Comparison of ENCODE assay signal across 8 mouse cellular contexts in the genomic region with DNA sequence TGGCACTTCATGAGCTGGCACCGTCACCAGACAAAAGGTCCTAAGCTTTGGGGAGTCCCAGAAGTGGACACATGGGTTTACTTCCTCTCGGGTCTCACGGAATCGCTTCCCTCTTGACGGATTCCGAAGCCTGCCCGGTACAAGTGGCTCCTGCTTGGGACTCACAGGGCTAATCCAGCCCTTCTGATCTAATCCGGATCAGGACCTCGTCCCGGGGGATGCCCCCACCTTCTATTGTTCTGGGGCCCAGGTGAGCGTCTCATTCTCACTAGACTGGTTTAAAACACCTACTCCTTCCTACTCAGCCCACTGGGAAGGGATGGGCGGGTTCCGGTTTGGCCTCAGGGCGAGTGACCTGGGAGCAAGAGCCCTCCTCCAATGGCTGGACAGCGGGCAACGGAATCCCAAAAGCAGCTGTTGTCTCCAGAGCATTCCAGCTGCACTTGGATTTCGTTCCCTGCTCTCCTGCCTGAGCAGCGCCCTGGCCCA. TPM values are rescaled to one million over a fixed set of nuclear protein-coding genes. Genes with fewer than 3 reads are reported as not detected.
DNase-seq lines count a peak whose midpoint lies in the region; ATAC-seq and TF ChIP-seq lines count a peak whose summit lies in the region.

No protein-coding gene starts in this region.

- TF ChIP-seq RAD21 in CH12.LX (IDR thresholded peaks at IDR 0.05; ENCODE audit: low read depth, low read length) = no peak

- H3K27me3 ChIP-seq in CH12.LX (replicated peaks) = no peaks in the 10 kb centered on the region
- H3K27me3 ChIP-seq in forebrain, embryonic 15.5 days = no peaks in the 10 kb centered on the region
- H3K27me3 ChIP-seq in stomach, embryonic 15.5 days (replicated peaks) = no peaks in the 10 kb centered on the region

- TF ChIP-seq CTCF in CH12.LX (conservative IDR thresholded peaks at IDR 0.05 in 1 of 2, IDR thresholded peaks at IDR 0.05 in 1 of 2; ENCODE audit: low read depth in 2 of 2, low read length in 2 of 2) = no peak

- peak overlapping the region; percentile 81 for H3K4me2 ChIP-seq in CH12.LX (ENCODE audit: insufficient read depth, low read depth, poor library complexity, severe bottlenecking)
- H3K4me2 ChIP-seq in forebrain, embryonic 15.5 days (replicated peaks) = peak overlapping the region; percentile 98
- peak overlapping the region; percentile 98 for H3K4me2 ChIP-seq in stomach, embryonic 15.5 days

- WGBS in forebrain, embryonic 15.5 days = 10% methylated on average over 18 of the region's 18 CpGs
- WGBS in stomach, embryonic 15.5 days = 7% methylated on average over 18 of the region's 18 CpGs

- H3K79me2 ChIP-seq in CH12.LX (replicated peaks; ENCODE audit: control insufficient read depth, extremely low read depth, insufficient read depth, poor library complexity, severe bottlenecking) = 0 out of 2 replicates have a peak, but pooled peaks cover 3% of the 10 kb centered on the region

- H3K36me3 ChIP-seq in CH12.LX (replicated peaks in 1 of 2; ENCODE audit: control insufficient read depth in 1 of 2, insufficient read depth in 1 of 2, low read length in 1 of 2) = peaks cover 49 to 56% of the 10 kb centered on the region in 2 experiments
- H3K36me3 ChIP-seq in forebrain, embryonic 15.5 days = peaks cover 47% of the 10 kb centered on the region
- peaks cover 36% of the 10 kb centered on the region for H3K36me3 ChIP-seq in stomach, embryonic 15.5 days

- peaks cover 7 to 38% of the 10 kb centered on the region in 2 experiments for H3K4me1 ChIP-seq in CH12.LX (ENCODE audit: control insufficient read depth in 1 of 2, insufficient read depth in 2 of 2)
- peaks cover 45% of the 10 kb centered on the region for H3K4me1 ChIP-seq in forebrain, embryonic 15.5 days
- H3K4me1 ChIP-seq in stomach, embryonic 15.5 days = peaks cover 31% of the 10 kb centered on the region

- peak overlapping the region; percentile 61 for H3K9ac ChIP-seq in CH12.LX (ENCODE audit: insufficient read depth, low read depth)
- H3K9ac ChIP-seq in forebrain, embryonic 15.5 days (replicated peaks) = peak overlapping the region; percentile 86
- H3K9ac ChIP-seq in stomach, embryonic 15.5 days = peak overlapping the region; percentile 63

- TF ChIP-seq EP300 in CH12.LX (IDR thresholded peaks at IDR 0.05; ENCODE audit: low read length) = no peak

- in situ Hi-C loops in CH12.LX (cut with MboI; ENCODE audit: low pct_ligation_motif_present, low pct_unique_long_range_greater_than_20kb, low sequenced_read_pairs) = no loop called here

- DNase-seq in 3T3-L1 (ENCODE audit: low read depth, low spot score) = peak; percentile 47
- peak; percentile 39 for DNase-seq in CH12.LX (ENCODE audit: extremely low read depth)
- peak; percentile 45 for DNase-seq in kidney, adult 9 months
- DNase-seq in lung, postnatal 14 days = peak; percentile 20
- DNase-seq in frontal cortex, postnatal 36 days (ENCODE audit: low spot score in 2 of 2) = no peak
- no peak for DNase-seq in left cerebral cortex, adult 8-10 months (ENCODE audit: low spot score in 2 of 2)

- ATAC-seq in forebrain, embryonic 15.5 days (replicated peaks) = no peak
- ATAC-seq in stomach, embryonic 15.5 days (ENCODE audit: insufficient read depth, low FRiP score, low read depth) = no peak

- dilution Hi-C loops in CH12.LX (cut with MboI; ENCODE audit: extremely low pct_ligation_motif_present, extremely low pct_unique_long_range_greater_than_20kb, low sequenced_read_pairs) = no loop called here

- no peak for TF ChIP-seq POLR2A in CH12.LX (IDR thresholded peaks at IDR 0.05; ENCODE audit: low read depth, low read length)

- H3K9me3 ChIP-seq in CH12.LX (replicated peaks; ENCODE audit: low read length) = no peaks in the 10 kb centered on the region
- no peaks in the 10 kb centered on the region for H3K9me3 ChIP-seq in forebrain, embryonic 15.5 days
- H3K9me3 ChIP-seq in stomach, embryonic 15.5 days = no peaks in the 10 kb centered on the region

- peak overlapping the region; percentile 64 to 90 (median 73) for H3K4me3 ChIP-seq in CH12.LX (replicated peaks in 1 of 3; ENCODE audit: low read depth in 2 of 3, low read length in 2 of 3, poor library complexity in 1 of 3)
- H3K4me3 ChIP-seq in forebrain, embryonic 15.5 days = peak overlapping the region; percentile 80
- peak overlapping the region; percentile 61 for H3K4me3 ChIP-seq in stomach, embryonic 15.5 days (replicated peaks)

- peak overlapping the region; percentile 95 for H3K27ac ChIP-seq in CH12.LX (ENCODE audit: insufficient read depth, low read depth)
- peak overlapping the region; percentile 99 for H3K27ac ChIP-seq in forebrain, embryonic 15.5 days (replicated peaks)
- H3K27ac ChIP-seq in stomach, embryonic 15.5 days = peak overlapping the region; percentile 98

TF ChIP-seq in CH12.LX, 34 proteins besides CTCF, POLR2A, EP300 and RAD21:
- TF ChIP-seq CHD2 (IDR thresholded peaks at IDR 0.05; ENCODE audit: low read length) (0 out of 2 replicates have a peak, but pooled peaks have one; percentile 28), JUN (IDR thresholded peaks at IDR 0.05; ENCODE audit: insufficient read depth, low read depth, low read length) (no peak), MXI1 (IDR thresholded peaks at IDR 0.05; ENCODE audit: low read depth, low read length) (no peak), KAT2A (IDR thresholded peaks at IDR 0.05; ENCODE audit: insufficient replicate concordance, low read length) (0 out of 2 replicates have a peak, but pooled peaks have one; percentile 63), ETS1 (conservative IDR thresholded peaks at IDR 0.05; ENCODE audit: low read depth, low read length) (no peak), PAX5 (IDR thresholded peaks at IDR 0.05; ENCODE audit: low read length) (no peak)

RNA-seq across cellular contexts. Expression of a gene that starts 0.7 kb away (rescaled TPM):
- total RNA-seq in CH12.LX (2012; rRNA removed) (24.6 and 25.7 TPM in 2 replicates), CH12.LX (2014; rRNA removed) (15.3 and 15.7 TPM in 2 replicates)
- 27.2 and 30.7 TPM in 2 replicates for polyA plus RNA-seq in CH12.LX (2012; ENCODE audit: insufficient read length, low read depth)
- polyA plus RNA-seq in forebrain, embryonic 15.5 days (2015; fragmentation: Nextera tagmentation; extraction: Ambion mirVana) = 68.7 and 81.0 TPM in 2 replicates
- polyA plus RNA-seq in stomach, embryonic 15.5 days (2015; fragmentation: Nextera tagmentation; extraction: Ambion mirVana) = 38.0 and 38.9 TPM in 2 replicates
- total RNA-seq in left cerebral cortex, adult 8-10 months (2022) = 10 to 100 TPM; 67.2 to 77.5 (median 73.4) TPM

RNA-seq across cellular contexts. Expression of a gene that starts 1.7 kb away (rescaled TPM):
- total RNA-seq in CH12.LX (2012; rRNA removed) (110 and 119 TPM in 2 replicates), CH12.LX (2014; rRNA removed) (52.6 and 57.4 TPM in 2 replicates)
- 100 and 114 TPM in 2 replicates for polyA plus RNA-seq in CH12.LX (2012; ENCODE audit: insufficient read length, low read depth)
- polyA plus RNA-seq in forebrain, embryonic 15.5 days (2015; fragmentation: Nextera tagmentation; extraction: Ambion mirVana) = 253 and 263 TPM in 2 replicates
- 108 and 126 TPM in 2 replicates for polyA plus RNA-seq in stomach, embryonic 15.5 days (2015; fragmentation: Nextera tagmentation; extraction: Ambion mirVana)
- 10 to 100 TPM; 68.8 to 86.5 (median 73.5) TPM for total RNA-seq in left cerebral cortex, adult 8-10 months (2022)

RNA-seq across cellular contexts. Expression of a gene that starts 7.9 kb away (rescaled TPM):
- total RNA-seq in CH12.LX (2012; rRNA removed) = 405 and 494 TPM in 2 replicates
- 464 and 485 TPM in 2 replicates for total RNA-seq in CH12.LX (2014; rRNA removed)
- 472 and 483 TPM in 2 replicates for polyA plus RNA-seq in CH12.LX (2012; ENCODE audit: insufficient read length, low read depth)
- 117 and 125 TPM in 2 replicates for polyA plus RNA-seq in forebrain, embryonic 15.5 days (2015; fragmentation: Nextera tagmentation; extraction: Ambion mirVana)
- 152 and 175 TPM in 2 replicates for polyA plus RNA-seq in stomach, embryonic 15.5 days (2015; fragmentation: Nextera tagmentation; extraction: Ambion mirVana)
- 10 to 100 TPM; 43.7 to 54.7 (median 50.7) TPM for total RNA-seq in left cerebral cortex, adult 8-10 months (2022)

RNA-seq across cellular contexts. Expression of a gene that starts 10.6 kb away (rescaled TPM):
- total RNA-seq in CH12.LX (2012; rRNA removed) (14.3 and 17.8 TPM in 2 replicates), CH12.LX (2014; rRNA removed) (9.1 and 9.8 TPM in 2 replicates)
- polyA plus RNA-seq in CH12.LX (2012; ENCODE audit: insufficient read length, low read depth) = 14.9 and 16.3 TPM in 2 replicates
- polyA plus RNA-seq in forebrain, embryonic 15.5 days (2015; fragmentation: Nextera tagmentation; extraction: Ambion mirVana) = 219 and 235 TPM in 2 replicates
- polyA plus RNA-seq in stomach, embryonic 15.5 days (2015; fragmentation: Nextera tagmentation; extraction: Ambion mirVana) = 74.9 and 88.4 TPM in 2 replicates
- total RNA-seq in left cerebral cortex, adult 8-10 months (2022) = 100 to 1,000 TPM; 129 to 151 (median 133) TPM

RNA-seq across cellular contexts. Expression of a gene that starts 29.5 kb away (rescaled TPM):
- total RNA-seq in CH12.LX (2012; rRNA removed) = 9.1 and 11.0 TPM in 2 replicates
- total RNA-seq in CH12.LX (2014; rRNA removed) = 4.8 and 5.4 TPM in 2 replicates
- polyA plus RNA-seq in CH12.LX (2012; ENCODE audit: insufficient read length, low read depth) = 7.9 and 9.5 TPM in 2 replicates
- 19.2 and 23.1 TPM in 2 replicates for polyA plus RNA-seq in forebrain, embryonic 15.5 days (2015; fragmentation: Nextera tagmentation; extraction: Ambion mirVana)
- 5.5 and 6.1 TPM in 2 replicates for polyA plus RNA-seq in stomach, embryonic 15.5 days (2015; fragmentation: Nextera tagmentation; extraction: Ambion mirVana)
- 10 to 100 TPM; 87.5 to 98.6 (median 93.9) TPM for total RNA-seq in left cerebral cortex, adult 8-10 months (2022)

Comparison
In these comparisons a context has a peak if more than half of its experiments do, and no peak if none do; other contexts are left out.
1. DNase-seq: peak in 3T3-L1 (single experiment), CH12.LX (single experiment), kidney, adult 9 months (single experiment) and lung, postnatal 14 days (single experiment); none in frontal cortex, postnatal 36 days (0 of 2) and left cerebral cortex, adult 8-10 months (0 of 2).
2. Peak in every context shown above with its lines, with median percentiles within 50 percentile points of each other: H3K27ac ChIP-seq, H3K4me2 ChIP-seq, H3K4me3 ChIP-seq and H3K9ac ChIP-seq.